Mouse (Mus musculus) neural tube, embryonic 15.5 days (tissue): ENCODE measurements around the gene Pear1. TPM values are rescaled to one million over a fixed set of nuclear protein-coding genes. Genes with fewer than 3 reads are reported as not detected.

Experiments used
- ATAC-seq: fragments of 200-750 bp; cut with Nextera tagmentation; 2 replicates; pipeline ENCODE4 v1.8.0; 2017; ENCODE audit warnings: mild to moderate bottlenecking, moderate TSS enrichment, moderate library complexity; ENCODE audit not compliant: low FRiP score
- H3K27ac ChIP-seq: fragments of 300-500 bp; sonication (generic); replicated peaks from 2 replicates; pipeline ENCODE4 v1.5.1; 2015; ENCODE audit warnings: mild to moderate bottlenecking, inconsistent platforms
- H3K27me3 ChIP-seq: fragments of 300-500 bp; sonication (generic); replicated peaks from 2 replicates; pipeline ENCODE4 v1.6.1; 2015; ENCODE audit warnings: inconsistent platforms
- H3K36me3 ChIP-seq: fragments of 300-500 bp; sonication (generic); 2 replicates; pipeline ENCODE4 v1.6.1; 2015; ENCODE audit warnings: inconsistent platforms
- H3K4me1 ChIP-seq: fragments of 300-500 bp; sonication (generic); 2 replicates; pipeline ENCODE4 v1.6.1; 2015; ENCODE audit warnings: inconsistent platforms
- H3K4me2 ChIP-seq: fragments of 300-500 bp; sonication (generic); 2 replicates; pipeline ENCODE4 v1.6.1; 2015; ENCODE audit warnings: inconsistent platforms, mild to moderate bottlenecking, moderate library complexity
- H3K4me3 ChIP-seq: fragments of 300-500 bp; sonication (generic); replicated peaks from 2 replicates; pipeline ENCODE4 v1.5.1; 2015; ENCODE audit warnings: mild to moderate bottlenecking, inconsistent platforms
- H3K9ac ChIP-seq: fragments of 300-500 bp; sonication (generic); replicated peaks from 2 replicates; pipeline ENCODE4 v1.6.1; 2015; ENCODE audit warnings: mild to moderate bottlenecking, inconsistent platforms
- H3K9me3 ChIP-seq: fragments of 300-500 bp; sonication (generic); replicated peaks from 2 replicates; pipeline ENCODE4 v1.6.1; 2016; ENCODE audit warnings: inconsistent platforms
- WGBS: fragments of 180-500 bp; shearing (Covaris S2); methylation state at CpG from one replicate; pipeline ENCODE4 v1.1.7; 2015; ENCODE audit warnings: mixed read lengths; 5-methylcytosine and 5-hydroxymethylcytosine counted together
- polyA plus RNA-seq: library from polyadenylated mRNA; unstranded; fragments of >200 nt; fragmentation: Nextera tagmentation; extraction: Ambion mirVana; gene quantifications from 2 replicates; pipeline ENCODE4 v1.2.1, GENCODE M21; 2015

Gene Pear1
- polyA plus RNA-seq, 1 experiment from 2014 or later: 9.1 TPM

DNA sequence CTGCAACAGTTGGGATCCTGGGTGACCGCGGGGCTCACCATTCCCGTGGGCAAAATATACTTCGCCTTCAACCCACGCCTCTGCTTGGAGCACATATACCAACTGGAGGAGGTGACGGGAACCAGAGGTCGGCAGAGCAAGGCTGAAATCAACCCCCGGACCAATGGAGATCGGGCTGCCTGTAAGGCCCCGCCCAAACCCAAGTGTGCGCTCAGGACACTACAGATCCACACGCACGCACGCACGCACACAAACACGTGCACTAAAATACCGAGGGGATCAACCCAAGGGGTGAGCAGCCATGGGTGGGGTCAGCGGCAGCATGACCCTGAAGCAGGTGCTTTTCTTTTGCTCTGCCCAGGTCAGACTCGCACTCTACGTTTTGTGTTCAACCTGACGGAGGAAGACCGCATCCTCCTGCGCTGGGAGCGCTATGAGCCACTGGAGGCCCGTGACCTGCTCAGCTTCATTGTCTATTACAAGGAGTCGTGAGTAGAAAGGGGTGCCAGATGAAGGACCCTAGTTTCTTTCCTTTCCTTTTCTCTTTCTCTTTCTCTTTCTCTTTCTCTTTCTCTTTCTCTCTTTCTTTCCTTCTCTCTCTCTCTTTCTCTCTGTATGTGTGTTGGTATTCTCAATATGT, 19.9 kb downstream of the Pear1 start:
- Histone ChIP-seq H3K9ac (no peak overlapping the region; the same call in 1 of the 2 replicates), H3K9me3 (no peaks in the 10 kb centered on the region), H3K36me3 (no peaks in the 10 kb centered on the region), H3K4me3 (peak overlapping the region; percentile 28), H3K4me2 (peak overlapping the region; percentile 58), H3K27ac (no peak overlapping the region), H3K4me1 (peaks cover 9% of the 10 kb centered on the region), H3K27me3 (peaks cover 91% of the 10 kb centered on the region)
- 5% methylated on average over 26 of the region's 26 CpGs for WGBS
- ATAC-seq: no peak

DNA sequence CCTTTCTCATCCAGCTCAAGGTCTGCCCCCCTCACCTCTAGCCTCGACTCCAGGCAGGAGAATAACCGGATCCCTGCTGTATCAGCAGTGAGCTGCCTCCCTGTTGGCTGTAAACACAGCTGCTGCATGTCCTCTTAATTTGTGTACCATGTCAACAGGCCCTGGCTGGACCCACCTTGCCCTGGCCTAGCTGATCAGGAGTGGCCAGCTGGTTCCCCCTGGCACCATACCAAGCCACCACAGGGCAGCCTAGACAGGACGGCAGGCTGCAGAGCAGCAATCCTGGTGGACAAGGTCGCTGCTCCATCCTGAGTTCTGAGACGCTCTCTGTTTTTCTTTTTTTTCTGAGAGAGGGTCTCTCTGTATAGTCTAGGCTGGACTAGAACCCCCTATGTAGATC, 22.4 kb downstream of the Pear1 start:
- Histone ChIP-seq H3K9ac (no peak overlapping the region), H3K36me3 (no peaks in the 10 kb centered on the region), H3K9me3 (no peaks in the 10 kb centered on the region), H3K4me3 (no peak overlapping the region), H3K4me2 (no peak overlapping the region), H3K27me3 (peaks cover 91% of the 10 kb centered on the region), H3K4me1 (peaks cover 18% of the 10 kb centered on the region), H3K27ac (no peak overlapping the region)
- 62% methylated on average over 5 of the region's 5 CpGs for WGBS
- no peak for ATAC-seq

DNA sequence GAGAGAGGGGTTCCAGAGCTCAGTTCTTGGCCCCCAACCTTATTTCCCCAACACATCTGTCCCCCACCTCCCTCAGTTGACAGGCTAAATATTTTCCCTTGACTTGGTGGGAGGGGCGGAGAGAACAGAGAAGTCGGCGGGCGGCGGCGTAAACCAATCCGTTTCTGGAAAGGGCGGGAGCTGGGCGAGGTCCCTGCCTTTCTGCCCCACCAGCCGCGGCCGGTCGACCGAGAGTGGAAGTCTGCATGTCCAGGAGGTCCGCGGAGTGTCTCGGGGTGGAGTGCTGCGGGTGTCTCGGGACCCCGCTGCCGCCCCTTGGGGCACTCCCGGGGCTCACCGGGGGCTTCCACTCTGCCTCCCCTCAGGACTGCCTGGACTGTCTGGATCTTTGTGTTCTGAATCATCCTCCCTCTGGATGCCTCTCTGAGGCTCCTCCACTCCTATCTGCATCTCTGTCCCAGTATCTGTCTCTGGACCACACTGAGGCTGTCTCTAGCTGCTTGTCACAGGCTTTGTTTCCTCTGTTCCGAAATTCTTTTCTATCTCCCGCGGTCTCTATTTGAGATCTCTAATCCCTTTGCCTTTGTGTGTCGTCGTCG, 27.3 kb downstream of the Pear1 start, which contains the start of gene Insrr:
Insrr (plus strand) TSS at position 216 of the 599 bp plus-strand sequence.
- no peak for ATAC-seq

DNA sequence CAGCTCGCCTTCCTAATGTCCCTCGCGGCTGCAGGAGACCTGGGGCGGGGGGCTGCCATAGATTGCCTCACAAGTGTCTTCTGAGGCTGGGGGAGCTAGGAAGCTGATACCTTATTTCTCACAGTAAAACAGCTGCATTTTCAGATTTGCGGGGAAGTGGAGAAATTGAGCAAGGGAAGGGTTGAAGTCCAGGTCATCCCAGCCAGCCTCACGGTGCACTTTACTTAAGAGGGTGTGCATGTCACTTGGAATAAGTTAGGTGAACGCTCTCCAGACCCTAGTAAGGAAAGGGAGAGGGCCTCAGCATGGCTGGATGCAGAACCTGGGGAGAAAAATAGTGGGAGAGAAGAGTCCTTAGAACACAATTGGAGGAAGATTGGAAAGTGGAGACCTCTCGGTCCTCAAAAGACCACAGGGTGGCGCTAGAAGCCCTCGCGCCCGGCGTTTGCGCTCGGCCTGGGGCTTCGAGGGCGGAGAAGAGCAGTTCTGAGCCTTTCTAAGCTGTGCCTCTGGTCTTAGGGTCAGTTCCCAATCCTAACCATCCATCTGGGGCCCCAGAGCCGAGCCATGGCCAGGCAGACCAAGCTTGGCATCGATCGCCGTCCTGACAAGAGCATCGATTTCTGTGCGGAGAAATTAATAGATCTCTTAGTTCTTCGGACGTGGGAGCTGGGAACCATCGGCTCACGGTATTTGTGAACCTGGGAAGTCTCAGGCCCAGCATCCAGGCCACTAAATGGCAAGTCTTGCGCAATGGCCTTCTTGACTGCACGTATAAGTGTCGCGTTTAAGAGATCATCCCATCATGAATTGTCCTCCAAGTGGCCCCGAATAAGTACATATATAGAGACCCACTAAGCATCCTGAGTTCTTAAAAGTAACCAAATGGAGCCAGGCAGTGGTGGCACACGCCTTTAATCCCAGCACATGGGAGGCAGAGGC, 28.5 kb downstream of the Pear1 start:
- H3K4me2 ChIP-seq: peak overlapping the region; percentile 63
- WGBS: 16% methylated on average over 33 of the region's 33 CpGs
- H3K4me3 ChIP-seq: peak overlapping the region; percentile 36
- H3K9me3 ChIP-seq: no peaks in the 10 kb centered on the region
- H3K36me3 ChIP-seq: no peaks in the 10 kb centered on the region
- H3K4me1 ChIP-seq: peaks cover 28% of the 10 kb centered on the region
- peaks cover 97% of the 10 kb centered on the region for H3K27me3 ChIP-seq
- ATAC-seq: 0 out of 2 replicates have a peak, but pooled peaks have one; percentile 16
- no peak overlapping the region for H3K27ac ChIP-seq
- H3K9ac ChIP-seq: peak overlapping the region; percentile 30; the same call in 1 of the 2 replicates

More for the DNA sequence above, 27.3 kb downstream of the Pear1 start, which contains the start of gene Insrr:
- Histone ChIP-seq H3K4me3 (peak within 1 kb of the TSS; percentile 36), H3K4me1 (peaks cover 28% of the 10 kb centered on the region), H3K27ac (no peak within 1 kb of the TSS), H3K4me2 (peak within 1 kb of the TSS; percentile 63), H3K9ac (0 out of 2 replicates have a peak within 1 kb of the TSS, but pooled peaks have one; percentile 11), H3K9me3 (no peaks in the 10 kb centered on the region), H3K36me3 (no peaks in the 10 kb centered on the region), H3K27me3 (peaks cover 95% of the 10 kb centered on the region)
- 2% methylated on average over 29 of the region's 29 CpGs for WGBS

DNA sequence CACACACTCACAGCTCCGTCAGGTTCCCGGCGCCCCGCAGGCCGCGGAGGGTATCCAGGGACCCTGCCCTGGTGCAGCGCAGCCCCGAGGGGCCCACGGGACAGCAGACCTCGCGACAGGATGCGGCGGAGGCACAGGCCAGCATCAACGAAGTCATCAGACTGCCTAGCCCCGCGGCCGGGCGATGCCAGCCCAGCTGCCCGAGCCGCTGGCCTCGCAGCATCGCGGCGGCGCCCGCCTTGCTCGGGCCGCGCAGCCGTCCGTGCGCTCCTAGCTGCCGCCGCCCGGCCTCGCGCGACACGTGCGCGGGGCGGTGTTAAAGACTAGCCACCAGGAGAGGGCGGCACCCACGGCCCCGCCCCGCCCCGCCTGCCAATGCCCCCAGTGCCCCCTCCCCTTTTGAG, 29.2 kb downstream of the Pear1 start, which contains the start of gene Ntrk1:
Ntrk1 (minus strand) TSS at position 241 of the 404 bp plus-strand sequence.
- H3K4me3 ChIP-seq: peak within 1 kb of the TSS; percentile 36
- H3K9me3 ChIP-seq: no peaks in the 10 kb centered on the region
- H3K27ac ChIP-seq: no peak within 1 kb of the TSS
- no peaks in the 10 kb centered on the region for H3K36me3 ChIP-seq
- H3K4me2 ChIP-seq: peak within 1 kb of the TSS; percentile 63
- ATAC-seq: no peak
- under 1% methylated on average over 45 of the region's 47 CpGs for WGBS
- H3K9ac ChIP-seq: peak within 1 kb of the TSS; percentile 30; the same call in 1 of the 2 replicates
- peaks cover 95% of the 10 kb centered on the region for H3K27me3 ChIP-seq
- H3K4me1 ChIP-seq: peaks cover 29% of the 10 kb centered on the region

DNA sequence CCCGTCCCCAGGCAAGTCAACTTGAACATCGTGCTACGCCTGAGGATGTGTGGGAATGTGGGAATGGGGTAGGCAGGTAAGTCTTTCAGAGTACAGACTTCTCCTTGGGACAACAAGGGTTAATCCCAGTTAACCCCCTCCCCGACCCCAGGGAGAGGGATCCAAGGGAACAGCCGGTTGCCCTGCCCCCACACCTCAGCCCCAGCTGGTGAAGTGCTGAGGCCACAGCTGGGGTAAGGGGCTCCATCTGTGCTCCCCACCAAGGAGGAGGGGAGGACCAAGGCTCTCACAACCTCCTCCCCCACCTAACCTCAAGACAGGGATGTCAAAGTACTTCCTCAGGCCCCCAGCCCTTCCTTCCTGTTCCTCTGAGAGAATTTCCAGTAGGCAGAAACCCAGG, 34.3 kb downstream of the Pear1 start:
- 36% methylated on average over 5 of the region's 5 CpGs for WGBS
- no peak overlapping the region for H3K4me2 ChIP-seq
- no peak overlapping the region for H3K9ac ChIP-seq
- no peaks in the 10 kb centered on the region for H3K9me3 ChIP-seq
- H3K27me3 ChIP-seq: peaks cover 46% of the 10 kb centered on the region
- H3K27ac ChIP-seq: no peak overlapping the region
- H3K4me1 ChIP-seq: peaks cover 8% of the 10 kb centered on the region
- no peaks in the 10 kb centered on the region for H3K36me3 ChIP-seq
- no peak for ATAC-seq
- no peak overlapping the region for H3K4me3 ChIP-seq

DNA sequence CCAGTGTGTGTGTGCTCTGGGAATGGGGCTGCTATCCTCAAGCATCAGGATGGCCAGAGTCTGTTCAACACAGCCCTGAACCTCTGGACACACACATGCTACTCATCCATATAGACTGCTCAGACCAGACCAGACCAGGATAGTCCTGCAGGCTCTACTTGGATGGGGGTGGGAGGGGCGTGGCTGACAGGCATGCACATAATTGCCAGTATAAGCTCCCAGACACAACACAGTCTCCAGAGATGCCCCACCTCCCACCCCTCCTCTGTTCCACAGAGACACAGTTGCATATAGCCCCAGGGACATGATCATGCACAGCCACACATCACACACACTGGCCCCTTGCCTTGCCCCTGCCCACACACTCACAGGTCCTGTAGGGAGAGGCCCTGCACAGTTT, 34.9 kb downstream of the Pear1 start:
- H3K9ac ChIP-seq: no peak overlapping the region
- 38% methylated on average over 1 of the region's 1 CpGs for WGBS
- H3K9me3 ChIP-seq: no peaks in the 10 kb centered on the region
- ATAC-seq: no peak; the same call in 1 of the 2 replicates
- H3K27me3 ChIP-seq: peaks cover 41% of the 10 kb centered on the region
- H3K4me2 ChIP-seq: no peak overlapping the region
- H3K4me1 ChIP-seq: 0 out of 2 replicates have a peak, but pooled peaks cover 5% of the 10 kb centered on the region
- H3K36me3 ChIP-seq: no peaks in the 10 kb centered on the region
- H3K27ac ChIP-seq: no peak overlapping the region
- no peak overlapping the region for H3K4me3 ChIP-seq

DNA sequence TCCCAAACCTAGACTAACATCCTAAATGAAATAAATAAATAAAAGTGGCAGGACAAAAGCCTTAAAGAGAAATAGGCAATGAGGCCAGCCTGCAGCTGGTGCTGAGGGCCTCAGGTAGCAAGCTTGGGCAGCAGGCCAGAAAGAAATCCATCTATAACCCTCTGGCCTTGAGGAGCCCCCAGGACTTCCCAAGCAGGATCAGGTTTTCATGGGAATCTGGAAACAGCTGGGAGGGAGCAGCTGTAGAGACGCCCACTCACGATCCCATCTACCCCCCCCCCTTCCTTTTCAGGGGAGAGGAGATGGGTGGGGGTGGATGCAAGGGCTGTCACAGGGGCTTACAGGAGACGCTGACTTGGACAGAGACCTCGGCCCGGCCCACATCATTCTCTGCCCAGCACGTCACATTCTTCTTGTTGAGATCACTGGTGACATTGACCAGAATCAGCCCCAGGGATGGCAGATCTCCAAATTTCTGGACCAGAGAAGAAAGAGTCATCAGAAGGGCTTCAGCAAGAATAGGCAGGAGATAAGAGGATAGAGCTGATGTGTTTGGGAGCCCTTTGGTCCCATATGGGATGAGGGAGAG, 38.4 kb downstream of the Pear1 start:
- H3K4me1 ChIP-seq: 0 out of 2 replicates have a peak, but pooled peaks cover 5% of the 10 kb centered on the region
- peaks cover 13% of the 10 kb centered on the region; the same call in 1 of the 2 replicates for H3K27me3 ChIP-seq
- no peaks in the 10 kb centered on the region for H3K9me3 ChIP-seq
- no peak for ATAC-seq
- no peaks in the 10 kb centered on the region for H3K36me3 ChIP-seq
- H3K9ac ChIP-seq: no peak overlapping the region
- no peak overlapping the region for H3K4me3 ChIP-seq
- no peak overlapping the region for H3K27ac ChIP-seq
- H3K4me2 ChIP-seq: no peak overlapping the region
- 61% methylated on average over 6 of the region's 6 CpGs for WGBS

DNA sequence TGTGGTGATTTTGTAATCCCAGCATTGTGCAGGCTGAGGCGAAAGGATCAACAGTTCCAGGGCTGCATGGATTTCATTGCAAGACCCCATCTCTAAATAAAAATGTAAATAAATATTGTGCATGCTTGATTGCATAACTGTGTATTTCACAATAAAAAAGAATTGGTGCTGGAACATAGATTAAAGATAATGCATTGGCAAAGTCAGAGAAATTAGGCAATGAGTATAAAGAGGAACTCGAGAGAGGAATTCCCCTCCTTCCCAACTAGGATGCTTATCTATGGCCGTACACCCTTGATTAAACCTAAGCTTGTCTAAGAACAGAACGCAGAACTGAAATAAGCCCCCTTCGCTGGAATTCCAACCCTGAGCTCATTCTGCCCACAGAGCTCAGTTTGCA, 39.0 kb downstream of the Pear1 start:
- H3K4me1 ChIP-seq: 0 out of 2 replicates have a peak, but pooled peaks cover 5% of the 10 kb centered on the region
- ATAC-seq: no peak
- H3K27ac ChIP-seq: no peak overlapping the region
- no peak overlapping the region for H3K4me2 ChIP-seq
- peaks cover 8% of the 10 kb centered on the region; the same call in 1 of the 2 replicates for H3K27me3 ChIP-seq
- 89% methylated on average over 5 of the region's 5 CpGs for WGBS
- no peaks in the 10 kb centered on the region for H3K9me3 ChIP-seq
- no peak overlapping the region for H3K4me3 ChIP-seq
- no peaks in the 10 kb centered on the region for H3K36me3 ChIP-seq
- H3K9ac ChIP-seq: no peak overlapping the region

DNA sequence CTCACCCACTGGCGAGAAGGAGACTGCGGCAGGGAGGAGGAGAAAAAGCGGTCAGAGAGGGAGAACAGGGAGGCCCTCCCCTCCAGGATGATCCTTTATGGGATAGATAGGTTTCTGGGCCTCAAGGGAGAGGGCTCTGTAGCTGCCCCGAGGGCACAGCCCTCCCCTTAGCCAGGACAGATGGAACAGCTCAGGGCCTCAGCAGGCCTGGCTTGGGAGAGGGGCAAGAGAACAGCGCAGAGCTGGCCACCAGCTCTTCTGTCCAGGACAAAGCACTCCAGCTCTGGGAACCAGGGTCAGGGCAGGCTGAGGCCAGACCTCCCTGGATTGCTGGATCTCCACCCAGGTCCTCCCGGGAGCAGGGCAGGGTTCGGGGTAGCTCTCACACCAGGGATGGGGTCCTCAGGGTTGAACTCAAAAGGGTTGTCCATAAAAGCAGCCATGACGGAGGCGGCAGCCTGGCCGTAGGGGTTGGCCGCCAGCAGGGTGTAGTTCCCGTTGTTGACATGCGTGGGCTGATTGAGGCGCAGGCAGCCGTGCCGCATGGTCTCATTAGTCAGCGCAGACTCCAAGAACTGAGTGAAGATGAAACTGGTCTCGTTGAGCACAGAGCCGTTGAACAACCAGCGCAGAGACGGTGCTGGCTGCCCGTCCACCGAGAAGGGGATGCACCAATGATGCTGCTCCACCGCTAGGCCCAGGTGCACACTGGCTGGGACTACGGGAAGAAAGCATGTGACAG, 40.7 kb downstream of the Pear1 start:
- Histone ChIP-seq H3K27me3 (peaks cover 7% of the 10 kb centered on the region; the same call in 1 of the 2 replicates), H3K4me3 (no peak overlapping the region), H3K27ac (no peak overlapping the region), H3K9me3 (no peaks in the 10 kb centered on the region), H3K4me1 (peaks cover 9% of the 10 kb centered on the region), H3K9ac (no peak overlapping the region), H3K4me2 (no peak overlapping the region), H3K36me3 (no peaks in the 10 kb centered on the region)
- no peak for ATAC-seq
- WGBS: 83% methylated on average over 25 of the region's 25 CpGs
